Mouse (Mus musculus): ENCODE data around the gene Serpinb2. TPM values are rescaled to one million over a fixed set of nuclear protein-coding genes. Genes with fewer than 3 reads are reported as not detected.

Gene Serpinb2
- total RNA-seq (2023): not detected

DNA sequence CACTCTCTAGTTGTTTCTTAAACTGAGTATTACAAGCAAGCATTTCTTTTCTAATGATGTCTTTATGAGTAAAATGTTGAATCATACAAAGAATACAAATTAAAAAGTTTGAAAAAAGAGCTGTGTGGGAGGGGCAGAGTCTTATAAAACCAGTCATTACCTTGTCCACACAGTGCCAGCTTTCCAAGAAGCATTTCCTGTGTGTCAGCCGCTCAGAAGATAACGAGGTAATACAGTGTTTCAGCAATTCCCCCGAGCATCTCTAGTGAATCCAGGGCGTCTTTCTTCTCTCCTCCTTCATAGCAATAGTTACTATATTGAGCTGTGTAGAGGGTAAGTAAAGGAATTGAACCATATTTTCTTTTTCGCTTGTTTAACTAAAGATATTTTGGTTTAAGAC is at the start of gene Serpinb2:
Gene Serpinb2 (plus strand): TSS at position 172 of the 400 bp plus-strand sequence.

Other genes starting within 250 kb of the Serpinb2 start
- not detected for gene Serpinb3b, start 233.1 kb upstream of the Serpinb2 start, total RNA-seq (2023)
- gene Serpinb3c, start 233.1 kb upstream of the Serpinb2 start, total RNA-seq (2023): not detected
- gene Serpinb11, start 150.2 kb upstream of the Serpinb2 start, total RNA-seq (2023): not detected
- 0.41 TPM for gene Serpinb7, start 111.8 kb upstream of the Serpinb2 start, total RNA-seq (2023)
- not detected for gene Serpinb8, start 78.6 kb downstream of the Serpinb2 start, total RNA-seq (2023)

Measured in CD4-positive naive resting alpha-beta T cell, adult 57 days (primary cell).